8 mouse cellular contexts compared by ENCODE assay signal in genomic region chr15:85582356-85582910, GRCm38 (mm10). TPM values are rescaled to one million over a fixed set of nuclear protein-coding genes. Genes with fewer than 3 reads are reported as not detected.
DNase-seq lines count a peak whose midpoint lies in the region; ATAC-seq lines count a peak whose summit lies in the region.

Gene Wnt7b, minus strand, starts transcription at chr15:85582473.

- H3K9ac ChIP-seq in liver, embryonic 11.5 days (ENCODE audit: low read depth, low read length) = no peak within 1 kb of the TSS
- peak within 1 kb of the TSS; percentile 88 for H3K9ac ChIP-seq in forebrain, embryonic 12.5 days
- H3K9ac ChIP-seq in neural tube, embryonic 13.5 days = peak within 1 kb of the TSS; percentile 82

- intact Hi-C loops in left cerebral cortex, postnatal 10 days (cut with DNase I) = loop anchor here (5.0 kb wide), 3 partner anchors 105 to 430 kb away; no protein-coding TSS in a partner anchor

- WGBS in liver, embryonic 11.5 days = 9% methylated on average over 19 of the region's 19 CpGs
- WGBS in forebrain, embryonic 12.5 days = 1% methylated on average over 19 of the region's 19 CpGs
- 2% methylated on average over 19 of the region's 19 CpGs for WGBS in neural tube, embryonic 13.5 days

- H3K9me3 ChIP-seq in liver, embryonic 11.5 days (ENCODE audit: control insufficient read depth, low read length) = no peaks in the 10 kb centered on the region
- no peaks in the 10 kb centered on the region for H3K9me3 ChIP-seq in forebrain, embryonic 12.5 days
- H3K9me3 ChIP-seq in neural tube, embryonic 13.5 days = no peaks in the 10 kb centered on the region

- peaks cover 2% of the 10 kb centered on the region; the same call in 1 of the 2 replicates for H3K4me1 ChIP-seq in liver, embryonic 11.5 days (replicated peaks; ENCODE audit: control insufficient read depth, insufficient read depth, low read length)
- H3K4me1 ChIP-seq in forebrain, embryonic 12.5 days = peaks cover 57% of the 10 kb centered on the region
- H3K4me1 ChIP-seq in neural tube, embryonic 13.5 days (replicated peaks) = peaks cover 50% of the 10 kb centered on the region

- DNase-seq in liver, embryonic 11.5 days (ENCODE audit: low spot score) = no peak
- no peak for DNase-seq in liver
- no peak for DNase-seq in left cerebral cortex, postnatal 10 days (ENCODE audit: extremely low spot score in 1 of 2, low spot score in 2 of 2)
- no peak for DNase-seq in Muller cell, postnatal 12 days (ENCODE audit: inconsistent ontology term)
- DNase-seq in right cerebral cortex, postnatal 10 days (ENCODE audit: low spot score in 2 of 2) = no peak
- DNase-seq in right cerebral cortex, postnatal 14 days = no peak

- H3K4me2 ChIP-seq in liver, embryonic 11.5 days = peak within 1 kb of the TSS; percentile 70
- peak within 1 kb of the TSS; percentile 96 for H3K4me2 ChIP-seq in forebrain, embryonic 12.5 days
- H3K4me2 ChIP-seq in neural tube, embryonic 13.5 days = peak within 1 kb of the TSS; percentile 99

- H3K27ac ChIP-seq in liver, embryonic 11.5 days (ENCODE audit: low read depth, low read length) = no peak within 1 kb of the TSS
- H3K27ac ChIP-seq in forebrain, embryonic 12.5 days = peak within 1 kb of the TSS; percentile 89
- H3K27ac ChIP-seq in neural tube, embryonic 13.5 days (replicated peaks) = peak within 1 kb of the TSS; percentile 63

- H3K27me3 ChIP-seq in liver, embryonic 11.5 days (replicated peaks; ENCODE audit: control insufficient read depth, insufficient read depth, low read length) = peaks cover 69% of the 10 kb centered on the region
- peaks cover 56% of the 10 kb centered on the region for H3K27me3 ChIP-seq in forebrain, embryonic 12.5 days
- peaks cover 69% of the 10 kb centered on the region for H3K27me3 ChIP-seq in neural tube, embryonic 13.5 days

- no peak for ATAC-seq in liver, embryonic 11.5 days (replicated peaks; ENCODE audit: low FRiP score)
- no peak for ATAC-seq in forebrain, embryonic 12.5 days (ENCODE audit: low FRiP score)
- ATAC-seq in neural tube, embryonic 13.5 days (ENCODE audit: low read depth) = no peak

- H3K4me3 ChIP-seq in liver, embryonic 11.5 days (ENCODE audit: low read depth, low read length) = peak within 1 kb of the TSS; percentile 49
- H3K4me3 ChIP-seq in forebrain, embryonic 12.5 days (replicated peaks) = peak within 1 kb of the TSS; percentile 86
- peak within 1 kb of the TSS; percentile 69 for H3K4me3 ChIP-seq in neural tube, embryonic 13.5 days

- H3K36me3 ChIP-seq in liver, embryonic 11.5 days (ENCODE audit: control insufficient read depth, insufficient read depth, low read length) = no peaks in the 10 kb centered on the region
- no peaks in the 10 kb centered on the region for H3K36me3 ChIP-seq in forebrain, embryonic 12.5 days (replicated peaks)
- H3K36me3 ChIP-seq in neural tube, embryonic 13.5 days = no peaks in the 10 kb centered on the region

RNA-seq across cellular contexts. Expression of gene Wnt7b, which starts in this region (rescaled TPM):
- 1.2 and 2.2 TPM in 2 replicates for polyA plus RNA-seq in liver, embryonic 11.5 days (2014; fragmentation: Nextera tagmentation; extraction: Ambion mirVana)
- 111 and 130 TPM in 2 replicates for polyA plus RNA-seq in forebrain, embryonic 12.5 days (2016; fragmentation: Nextera tagmentation; extraction: Ambion mirVana)
- total RNA-seq in left cerebral cortex, postnatal 10 days (2021) = 10 to 100 TPM; 44.4 to 52.6 TPM
- polyA plus RNA-seq in neural tube, embryonic 13.5 days (2015; fragmentation: Nextera tagmentation; extraction: Ambion mirVana) = 34.2 and 37.7 TPM in 2 replicates

Comparison
In these comparisons a context has a peak if more than half of its experiments do, and no peak if none do; other contexts are left out.
1. RNA of gene Wnt7b (polyA plus RNA-seq): 111 to 130 TPM in forebrain, embryonic 12.5 days and 34.2 to 37.7 TPM in neural tube, embryonic 13.5 days; 1.2 to 2.2 TPM in liver, embryonic 11.5 days; every median in the first group is over 10 times any median in the second.
2. Peak in every context shown above with its lines, with median percentiles within 50 percentile points of each other: H3K4me2 ChIP-seq and H3K4me3 ChIP-seq.